Mouse (Mus musculus) forebrain, postnatal 0 days (tissue): ENCODE measurements around the gene Bcas1. TPM values are rescaled to one million over a fixed set of nuclear protein-coding genes. Genes with fewer than 3 reads are reported as not detected.

Source experiments
- ATAC-seq: fragments of 200-750 bp; cut with Nextera tagmentation; 2 replicates; pipeline ENCODE4 v1.8.0; 2017; ENCODE audit warnings: mild to moderate bottlenecking, moderate library complexity
- DNase-seq: peaks from one replicate; pipeline ENCODE4 v3.0.0-alpha.2; 2015
- H3K27ac ChIP-seq: fragments of 300-500 bp; sonication (generic); 2 replicates; pipeline ENCODE4 v1.5.1; 2014; ENCODE audit warnings: low read depth, mild to moderate bottlenecking, antibody characterized with exemption, low read length, moderate library complexity, mixed read lengths
- H3K27me3 ChIP-seq: fragments of 300-500 bp; sonication (generic); 2 replicates; pipeline ENCODE4 v1.6.1; 2014; ENCODE audit warnings: mild to moderate bottlenecking, low read length, mixed read lengths; ENCODE audit not compliant: insufficient read depth
- H3K36me3 ChIP-seq: fragments of 300-500 bp; sonication (generic); 2 replicates; pipeline ENCODE4 v1.6.1; 2014; ENCODE audit warnings: mild to moderate bottlenecking, moderate library complexity; ENCODE audit not compliant: insufficient read depth
- H3K4me1 ChIP-seq: fragments of 300-500 bp; sonication (generic); 2 replicates; pipeline ENCODE4 v1.6.1; 2014; ENCODE audit warnings: antibody characterized with exemption; ENCODE audit not compliant: insufficient read depth
- H3K4me2 ChIP-seq: fragments of 300-500 bp; sonication (generic); 2 replicates; pipeline ENCODE4 v1.6.1; 2014; ENCODE audit warnings: low read depth, mild to moderate bottlenecking, moderate library complexity
- H3K4me3 ChIP-seq: fragments of 300-500 bp; sonication (generic); 2 replicates; pipeline ENCODE4 v1.5.1; 2014; ENCODE audit warnings: low read depth, low read length, mixed read lengths
- H3K9ac ChIP-seq: fragments of 300-500 bp; sonication (generic); 2 replicates; pipeline ENCODE4 v1.6.1; 2014; ENCODE audit warnings: mild to moderate bottlenecking
- H3K9me3 ChIP-seq: fragments of 300-500 bp; sonication (generic); 2 replicates; pipeline ENCODE4 v1.6.1; 2016; ENCODE audit warnings: low read length
- CTCF ChIP-seq: sonication (generic); IDR thresholded peaks from 2 replicates; pipeline ENCODE4 v1.5.1; 2016; ENCODE audit warnings: antibody characterized with exemption, control low read depth, low read depth
- WGBS: fragments of 180-500 bp; shearing (Covaris S2); extraction: QIAGEN DNeasy Blood & Tissue Kit; methylation state at CpG from one replicate; pipeline ENCODE4 v1.1.7; 2014; 5-methylcytosine and 5-hydroxymethylcytosine counted together
- polyA plus RNA-seq: library from polyadenylated mRNA; unstranded; fragments of >200 nt; fragmentation: Nextera tagmentation; extraction: Ambion mirVana; gene quantifications from 2 replicates; pipeline ENCODE4 v1.2.1, GENCODE M21; 2015
- total RNA-seq: library from RNA; depleted of rRNA; stranded (reverse); fragments of >200 nt; gene quantifications from 2 replicates; pipeline ENCODE4 v1.2.3, GENCODE M21; 2014

Gene Bcas1
- total and polyA plus RNA-seq, 2 experiments from 2014 or later, result 4.2 to 5.2 TPM

GRCm38 (mm10) chr2:170316774-170317173 is 110.9 kb downstream of the Bcas1 start:
- H3K9me3 ChIP-seq, result no peaks in the 10 kb centered on the region
- no peak for TF ChIP-seq CTCF
- no peak overlapping the region for H3K9ac ChIP-seq

GRCm38 (mm10) chr2:170316344-170316743 is 111.3 kb downstream of the Bcas1 start:
- WGBS, result 87% methylated on average over 8 of the region's 8 CpGs
- H3K27ac ChIP-seq, result no peak overlapping the region
- H3K4me2 ChIP-seq, result no peak overlapping the region
- no peak overlapping the region for H3K9ac ChIP-seq
- no peaks in the 10 kb centered on the region for H3K36me3 ChIP-seq
- no peak for TF ChIP-seq CTCF
- no peak overlapping the region for H3K4me3 ChIP-seq
- H3K27me3 ChIP-seq, result no peaks in the 10 kb centered on the region
- H3K9me3 ChIP-seq, result no peaks in the 10 kb centered on the region
- H3K4me1 ChIP-seq, result peaks cover 8% of the 10 kb centered on the region; the same call in 1 of the 2 replicates
- DNase-seq, result no peak
- ATAC-seq, result no peak

More at GRCm38 (mm10) chr2:170316774-170317173, 110.9 kb downstream of the Bcas1 start:
- Histone ChIP-seq H3K27ac (no peak overlapping the region), H3K4me2 (no peak overlapping the region), H3K4me3 (no peak overlapping the region), H3K36me3 (no peaks in the 10 kb centered on the region), H3K27me3 (no peaks in the 10 kb centered on the region), H3K4me1 (peaks cover 8% of the 10 kb centered on the region; the same call in 1 of the 2 replicates)
- WGBS, result 86% methylated on average over 4 of the region's 4 CpGs
- DNase-seq (no peak), ATAC-seq (no peak)

- no peak overlapping the region for H3K4me2 ChIP-seq
- H3K27ac ChIP-seq, result no peak overlapping the region
- WGBS, result 90% methylated on average over 6 of the region's 6 CpGs
- H3K4me3 ChIP-seq, result no peak overlapping the region
- H3K9me3 ChIP-seq, result no peaks in the 10 kb centered on the region
- H3K4me1 ChIP-seq, result 0 out of 2 replicates have a peak, but pooled peaks cover 3% of the 10 kb centered on the region
- H3K27me3 ChIP-seq, result no peaks in the 10 kb centered on the region
- DNase-seq, result no peak
- H3K36me3 ChIP-seq, result no peaks in the 10 kb centered on the region
- TF ChIP-seq CTCF, result no peak
- no peak for ATAC-seq
- H3K9ac ChIP-seq, result no peak overlapping the region
These were observed 116.7 kb downstream of the Bcas1 start for GRCm38 (mm10) chr2:170310988-170311359.

GRCm38 (mm10) chr2:170310310-170310987 is 117.2 kb downstream of the Bcas1 start:
- TF ChIP-seq CTCF, result no peak
- ATAC-seq (no peak), DNase-seq (no peak)
- H3K36me3 ChIP-seq, result no peaks in the 10 kb centered on the region
- WGBS, result 91% methylated on average over 13 of the region's 13 CpGs
- H3K9me3 ChIP-seq, result no peaks in the 10 kb centered on the region
- no peak overlapping the region for H3K9ac ChIP-seq
- H3K4me3 ChIP-seq, result no peak overlapping the region
- no peaks in the 10 kb centered on the region for H3K27me3 ChIP-seq
- no peak overlapping the region for H3K4me2 ChIP-seq
- H3K27ac ChIP-seq, result no peak overlapping the region
- 0 out of 2 replicates have a peak, but pooled peaks cover 3% of the 10 kb centered on the region for H3K4me1 ChIP-seq

- DNase-seq (no peak), ATAC-seq (no peak)
- WGBS, result 72% methylated on average over 9 of the region's 9 CpGs
- Histone ChIP-seq H3K27me3 (no peaks in the 10 kb centered on the region), H3K4me1 (0 out of 2 replicates have a peak, but pooled peaks cover 3% of the 10 kb centered on the region), H3K9ac (no peak overlapping the region), H3K36me3 (no peaks in the 10 kb centered on the region), H3K9me3 (no peaks in the 10 kb centered on the region), H3K4me3 (no peak overlapping the region), H3K27ac (no peak overlapping the region), H3K4me2 (no peak overlapping the region)
- TF ChIP-seq CTCF, result no peak
These were observed 118.7 kb downstream of the Bcas1 start for GRCm38 (mm10) chr2:170308966-170309365.

GRCm38 (mm10) chr2:170308033-170308820 is 119.4 kb downstream of the Bcas1 start:
- DNase-seq (no peak), ATAC-seq (no peak)
- Histone ChIP-seq H3K9ac (no peak overlapping the region), H3K9me3 (no peaks in the 10 kb centered on the region), H3K36me3 (no peaks in the 10 kb centered on the region), H3K4me1 (0 out of 2 replicates have a peak, but pooled peaks cover 3% of the 10 kb centered on the region), H3K27me3 (no peaks in the 10 kb centered on the region), H3K27ac (no peak overlapping the region), H3K4me2 (no peak overlapping the region), H3K4me3 (no peak overlapping the region)
- no peak for TF ChIP-seq CTCF
- WGBS, result 48% methylated on average over 10 of the region's 10 CpGs

- DNase-seq (peak; percentile 27), ATAC-seq (peak; percentile 60; the same call in 1 of the 2 replicates)
- no peaks in the 10 kb centered on the region for H3K27me3 ChIP-seq
- no peak overlapping the region for H3K4me3 ChIP-seq
- WGBS, result 24% methylated on average over 7 of the region's 7 CpGs
- no peak for TF ChIP-seq CTCF
- 0 out of 2 replicates have a peak, but pooled peaks cover 3% of the 10 kb centered on the region for H3K4me1 ChIP-seq
- no peaks in the 10 kb centered on the region for H3K9me3 ChIP-seq
- no peak overlapping the region for H3K9ac ChIP-seq
- no peaks in the 10 kb centered on the region for H3K36me3 ChIP-seq
- no peak overlapping the region for H3K4me2 ChIP-seq
- H3K27ac ChIP-seq, result no peak overlapping the region
These were observed 120.0 kb downstream of the Bcas1 start for GRCm38 (mm10) chr2:170307589-170308021.
